Mouse (Mus musculus) kidney, postnatal 4 days (tissue): Measurements from ENCODE around the gene Olfr645.

Experiments used
- DNase-seq, 2 experiments: peaks; one replicate each; pipeline ENCODE4 v3.0.0; 2021; ENCODE audit warnings: mixed read lengths in 2 of 2

Gene Olfr645

GRCm38 (mm10) chr7:104085365-104085764 is at the start of gene Olfr645:
TSS of gene Olfr645 (minus strand) at chr7:104085465.
- no peak for DNase-seq

GRCm38 (mm10) chr7:104129726-104130125 is 44.5 kb upstream of the Olfr645 start, which contains the start of gene Ubqln5:
TSS of gene Ubqln5 (minus strand) at chr7:104129826.
- DNase-seq, result no peak

- DNase-seq, result no peak
These were observed 19.4 kb upstream of the Olfr645 start, which contains the start of gene Olfr646 for GRCm38 (mm10) chr7:104104757-104104972. TSS of gene Olfr646 (plus strand) at chr7:104104873.

GRCm38 (mm10) chr7:104103913-104104756 is 18.9 kb upstream of the Olfr645 start:
- DNase-seq, result no peak

- no peak for DNase-seq
These were observed 13.5 kb downstream of the Olfr645 start, which contains the start of gene Olfr644 for GRCm38 (mm10) chr7:104071769-104072168. TSS of gene Olfr644 (minus strand) at chr7:104071869.

GRCm38 (mm10) chr7:104061345-104061744 is 23.9 kb downstream of the Olfr645 start, which contains the start of gene 4930516K23Rik:
TSS of gene 4930516K23Rik (minus strand) at chr7:104061445.
- no peak for DNase-seq

GRCm38 (mm10) chr7:104059215-104059614 is 26.1 kb downstream of the Olfr645 start:
- no peak for DNase-seq

- no peak for DNase-seq
These were observed 32.7 kb downstream of the Olfr645 start, which contains the start of gene Olfr642 for GRCm38 (mm10) chr7:104052566-104052965. TSS of gene Olfr642 (minus strand) at chr7:104052666.

GRCm38 (mm10) chr7:104050745-104051144 is 34.5 kb downstream of the Olfr645 start:
- DNase-seq, result no peak

- no peak for DNase-seq
These were observed 50.1 kb downstream of the Olfr645 start, which contains the start of gene Olfr641 for GRCm38 (mm10) chr7:104035145-104035544. TSS of gene Olfr641 (plus strand) at chr7:104035445.
